Mouse (Mus musculus): ENCODE measurements around the gene Syt1.

Syt1 gene

GRCm38 (mm10) chr10:108571104-108571503 is 439.7 kb downstream of the Syt1 start:
- no peak for DNase-seq (ENCODE audit: low spot score)

GRCm38 (mm10) chr10:108569568-108570139 is 441.1 kb downstream of the Syt1 start:
- DNase-seq (ENCODE audit: low spot score): no peak

DNA sequence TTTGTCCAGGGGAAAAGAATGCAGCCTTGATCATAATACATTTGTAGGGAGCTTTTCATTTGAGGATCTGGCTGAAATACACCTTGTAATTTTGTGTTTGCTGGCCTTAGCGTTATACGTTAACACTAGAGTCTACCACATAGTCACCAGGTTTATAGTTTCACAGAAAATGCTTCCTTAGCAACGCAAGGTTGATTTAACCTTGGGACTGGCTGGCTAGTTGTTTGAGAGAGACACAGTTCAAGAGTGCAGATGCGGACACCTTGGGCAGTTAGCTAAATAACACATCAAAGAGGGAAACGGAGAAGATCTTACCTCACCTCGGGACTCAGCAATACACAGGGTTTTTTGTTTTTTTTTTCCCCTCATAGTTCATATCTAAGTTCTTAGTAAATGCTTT is 441.9 kb downstream of the Syt1 start:
- no peak for DNase-seq (ENCODE audit: low spot score)

DNA sequence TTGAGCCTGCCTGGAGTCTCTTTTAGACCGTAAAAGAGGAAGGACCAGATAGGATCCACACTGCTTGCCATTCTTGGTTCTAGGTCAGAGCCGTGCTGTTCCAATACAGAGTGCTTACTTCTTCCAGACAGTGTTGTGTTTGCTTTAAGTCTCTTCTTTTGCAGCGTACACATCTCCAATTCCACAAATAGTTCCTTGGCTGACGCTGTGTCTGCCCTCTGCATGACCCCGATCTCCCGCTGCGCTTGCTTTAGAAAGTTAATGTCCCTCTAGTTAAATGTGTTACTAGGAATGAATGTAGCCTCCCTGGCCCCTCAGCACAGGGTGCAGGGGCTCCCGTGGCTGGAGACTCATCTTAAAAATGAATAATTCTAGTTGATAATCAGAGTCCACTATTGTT is 442.6 kb downstream of the Syt1 start:
- DNase-seq (ENCODE audit: low spot score): no peak

DNA sequence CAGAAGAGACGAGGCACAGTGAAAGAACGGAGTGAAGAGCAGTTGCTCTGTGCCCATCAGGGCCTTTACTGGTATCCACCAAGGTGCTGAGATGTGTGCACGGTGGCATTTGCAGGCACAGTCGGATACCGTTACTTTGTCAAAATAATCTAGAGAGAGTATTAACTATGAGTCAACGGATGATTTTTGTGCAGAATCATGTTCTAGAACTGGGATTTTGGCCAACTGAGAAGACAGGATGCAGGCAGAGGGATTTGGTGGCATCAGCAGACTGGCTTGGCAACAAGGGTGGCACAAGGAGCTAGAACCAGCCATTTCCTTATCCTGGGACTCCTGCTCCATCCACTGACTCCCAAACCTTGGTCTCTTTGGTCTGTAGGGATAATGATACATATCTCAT is 443.3 kb downstream of the Syt1 start:
- DNase-seq (ENCODE audit: low spot score): no peak

DNA sequence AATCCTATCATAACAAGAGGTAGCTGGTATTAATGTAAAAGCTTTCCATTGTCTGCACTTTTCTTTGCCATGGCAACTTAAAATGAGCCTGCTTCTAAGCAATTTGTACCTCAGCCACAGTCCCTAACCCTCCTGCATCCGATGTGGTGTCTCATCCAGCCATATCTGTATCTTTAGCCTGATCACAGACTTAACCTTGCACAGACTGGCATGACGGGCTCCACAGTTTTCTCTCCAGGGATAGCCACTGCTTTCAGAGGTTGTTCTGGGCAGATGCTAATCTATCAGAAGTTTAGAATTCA is 451.2 kb downstream of the Syt1 start:
- DNase-seq (ENCODE audit: low spot score): no peak

DNA sequence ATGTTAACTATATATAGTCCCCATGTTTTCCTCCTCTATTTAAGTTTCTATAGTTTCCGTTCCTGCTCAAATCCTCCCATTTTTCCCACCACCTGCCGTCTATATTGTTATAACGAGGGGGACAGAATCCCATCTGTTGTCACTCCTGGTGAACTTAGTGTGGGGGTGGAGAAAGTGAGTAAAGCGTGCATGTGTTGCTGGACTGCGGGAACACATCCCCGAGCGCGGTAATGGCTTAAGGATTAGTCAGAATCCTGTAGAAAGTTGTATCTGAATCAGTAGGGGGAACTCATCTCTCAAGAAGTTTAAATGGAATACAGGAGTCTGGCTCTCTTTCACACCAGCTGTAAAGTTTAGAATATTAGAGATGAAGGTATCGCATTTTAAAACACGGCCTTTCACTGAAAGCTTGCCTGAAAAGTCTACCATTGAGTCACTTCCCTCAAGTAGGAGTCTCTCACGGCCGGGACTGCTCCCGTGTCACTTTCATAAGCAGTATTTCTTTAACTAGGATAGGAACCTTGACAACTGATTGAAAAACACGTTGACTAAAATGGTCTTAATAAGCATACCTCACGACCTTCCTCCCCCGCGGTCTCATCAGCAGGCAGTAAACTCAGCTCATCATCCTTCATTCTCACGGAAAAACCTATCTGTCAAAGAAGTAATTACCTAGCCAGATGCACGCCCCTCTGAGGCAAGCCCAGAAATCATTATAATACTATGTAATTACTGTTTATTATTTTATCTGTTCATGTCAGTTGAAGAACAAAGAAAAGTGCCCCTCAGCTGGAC is 451.8 kb downstream of the Syt1 start:
- no peak for DNase-seq (ENCODE audit: low spot score)

DNA sequence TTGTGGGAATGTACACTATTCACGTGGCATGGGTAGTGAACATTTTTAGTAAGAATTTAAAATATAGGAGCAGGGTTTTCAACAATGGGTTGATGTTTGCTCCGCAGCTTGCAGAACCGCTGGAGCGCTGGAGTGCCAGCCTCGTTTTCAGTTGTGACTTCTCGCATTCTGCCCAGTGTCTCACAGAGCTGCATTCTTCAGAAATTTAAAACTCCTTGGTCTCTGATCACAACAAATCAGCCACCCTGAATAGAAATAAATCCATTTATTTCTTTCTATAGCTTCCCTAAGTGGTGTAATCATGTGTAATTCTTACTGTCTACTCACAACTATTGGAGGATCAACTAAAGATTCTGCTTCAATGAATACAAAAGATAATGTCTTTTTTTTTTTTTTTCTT is 458.2 kb downstream of the Syt1 start:
- DNase-seq (ENCODE audit: low spot score): no peak

- DNase-seq (ENCODE audit: low spot score): no peak
Observed at GRCm38 (mm10) chr10:108545715-108546114, 465.1 kb downstream of the Syt1 start.

- DNase-seq (ENCODE audit: low spot score): no peak
Observed at GRCm38 (mm10) chr10:108541555-108541954, 469.2 kb downstream of the Syt1 start.

GRCm38 (mm10) chr10:108538546-108538945 is 472.2 kb downstream of the Syt1 start:
- DNase-seq (ENCODE audit: low spot score): peak; percentile 21

- DNase-seq (ENCODE audit: low spot score): peak; percentile 43
Observed at GRCm38 (mm10) chr10:108537641-108538040, 473.1 kb downstream of the Syt1 start.

GRCm38 (mm10) chr10:108535922-108536321 is 474.9 kb downstream of the Syt1 start:
- DNase-seq (ENCODE audit: low spot score): peak; percentile 43

DNA sequence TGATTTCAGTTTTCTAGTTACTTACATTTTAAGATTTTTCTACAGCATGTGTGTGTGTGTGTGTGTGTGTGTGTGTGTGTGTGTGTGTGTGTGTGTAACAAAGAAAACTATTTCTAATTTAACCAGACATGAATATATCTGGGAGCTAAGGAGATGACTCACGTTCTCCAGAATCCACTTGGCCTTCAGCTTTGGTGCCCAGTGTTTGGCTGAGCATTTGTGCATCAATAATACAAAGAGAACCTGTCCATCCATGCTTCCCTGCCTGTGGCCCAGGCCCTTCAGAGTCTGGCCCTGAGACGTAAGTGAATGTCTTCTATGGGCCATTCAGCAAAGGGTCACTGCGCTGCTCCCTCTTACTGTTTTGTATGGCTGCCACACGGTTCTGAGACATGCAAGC is 476.7 kb downstream of the Syt1 start:
- no peak for DNase-seq (ENCODE audit: low spot score)

- DNase-seq (ENCODE audit: low spot score): no peak
Observed at GRCm38 (mm10) chr10:108532916-108533315, 477.9 kb downstream of the Syt1 start.

- DNase-seq (ENCODE audit: low spot score): no peak
Observed at GRCm38 (mm10) chr10:108532283-108532682, 478.5 kb downstream of the Syt1 start.

- DNase-seq (ENCODE audit: low spot score): no peak
Observed at GRCm38 (mm10) chr10:108531641-108532040, 479.1 kb downstream of the Syt1 start.

DNA sequence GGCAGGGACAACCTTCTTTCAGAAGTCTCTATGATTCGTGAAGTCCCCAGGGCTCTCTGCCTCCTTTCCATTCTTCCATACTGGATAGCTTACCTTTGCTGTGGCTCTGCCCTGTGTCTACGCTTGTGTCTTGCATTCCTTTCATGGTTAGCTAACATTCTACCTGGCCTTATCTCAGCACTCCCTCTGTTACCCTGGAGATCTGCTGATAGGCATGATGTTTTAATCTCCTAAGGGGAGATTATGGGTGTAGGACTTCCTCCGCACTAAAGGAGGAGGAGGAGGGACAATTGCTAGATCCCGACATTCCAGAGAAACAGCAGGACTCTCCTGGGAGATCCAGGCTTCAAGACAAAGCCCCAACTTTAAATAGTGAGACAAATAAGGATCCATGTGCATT is 479.7 kb downstream of the Syt1 start:
- DNase-seq (ENCODE audit: low spot score): no peak

DNA sequence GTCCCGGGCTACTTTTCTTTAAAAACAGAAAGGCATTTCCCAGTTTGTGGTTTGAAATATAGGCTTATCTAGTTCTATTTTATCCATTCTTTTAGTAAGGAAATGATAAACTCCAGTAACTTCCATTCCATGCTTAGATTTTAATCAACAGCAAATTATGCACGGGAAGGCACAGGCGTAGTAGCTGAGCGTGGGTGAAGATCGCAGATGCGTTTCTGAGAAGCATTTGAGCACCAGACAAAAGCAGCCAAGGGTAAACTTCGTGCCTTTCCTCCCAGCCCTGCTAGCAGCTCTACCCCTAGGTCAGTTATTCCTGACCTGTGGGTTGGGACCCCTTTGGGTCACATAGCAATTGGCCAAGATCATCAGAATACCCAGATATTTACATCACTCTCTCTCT is 482.4 kb downstream of the Syt1 start:
- no peak for DNase-seq (ENCODE audit: low spot score)

GRCm38 (mm10) chr10:108525506-108525905 is 485.3 kb downstream of the Syt1 start:
- DNase-seq (ENCODE audit: low spot score): no peak

DNA sequence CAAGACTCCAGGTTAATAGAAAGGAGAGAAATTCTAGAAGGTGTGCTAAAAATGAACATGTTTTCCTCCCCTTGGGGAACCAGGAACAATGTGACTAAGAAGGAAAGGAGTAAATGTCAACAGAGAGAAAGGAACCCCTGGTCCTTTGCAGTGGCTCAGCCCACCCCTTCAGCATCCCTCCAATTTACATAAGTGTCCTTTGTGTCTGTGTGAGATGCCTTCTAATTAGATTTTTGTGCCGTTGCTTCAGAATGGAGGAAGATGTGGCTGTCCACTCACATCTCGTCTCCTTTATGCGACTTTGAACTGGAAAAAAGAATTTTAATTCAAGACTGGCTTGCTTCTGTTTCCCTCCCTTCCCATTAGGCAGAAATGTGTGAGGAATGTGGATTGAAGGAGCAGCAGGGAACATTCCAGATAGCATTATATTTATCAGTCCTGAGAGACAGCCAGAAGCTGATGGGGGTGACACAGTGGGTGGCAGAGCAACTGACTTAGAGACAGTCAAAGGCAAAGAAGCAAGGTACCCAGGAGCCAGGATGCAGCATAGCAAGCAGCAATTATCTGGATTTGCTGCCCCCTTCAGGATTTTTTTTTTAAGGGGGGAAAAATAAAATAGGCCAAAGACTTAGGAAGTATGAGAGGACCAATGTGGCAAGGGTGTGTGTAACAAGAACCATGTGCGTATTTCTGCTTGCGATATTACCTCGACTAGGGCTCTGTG is 486.3 kb downstream of the Syt1 start:
- DNase-seq (ENCODE audit: low spot score): no peak

GRCm38 (mm10) chr10:108519156-108519555 is 491.6 kb downstream of the Syt1 start:
- DNase-seq (ENCODE audit: low spot score): no peak

DNA sequence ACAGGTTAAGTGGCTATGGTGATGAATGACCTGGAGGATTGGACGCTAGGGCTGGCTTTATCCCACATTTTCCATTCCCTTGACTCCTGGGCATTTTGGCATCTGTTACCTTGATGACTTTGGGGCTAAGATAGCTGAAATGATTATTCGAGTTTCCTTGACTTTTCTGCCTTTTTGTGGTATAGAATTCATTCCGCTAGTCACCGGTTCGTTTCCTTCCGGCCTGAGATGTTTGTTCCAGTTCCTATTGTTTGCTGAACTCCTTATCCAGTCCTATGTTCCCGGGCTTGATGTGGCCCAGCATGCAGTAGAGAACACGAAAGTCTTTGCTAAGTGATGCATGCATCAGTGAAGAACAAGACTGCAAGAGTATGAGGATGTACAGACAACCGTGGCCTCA is 493.7 kb downstream of the Syt1 start:
- no peak for DNase-seq (ENCODE audit: low spot score)
